Mouse (Mus musculus) liver, embryonic 15.5 days (tissue): ENCODE measurements at regions not wholly inside any gene's neighbourhood (a gene's known extent, or its start where the extent isn't known, plus 50 kb on each side); places are given as distances from the start of the nearest gene placed in this dataset.

Source experiments
- ATAC-seq: fragments of 200-750 bp; cut with Nextera tagmentation; 2 replicates; pipeline ENCODE4 v1.8.0; 2017; ENCODE audit warnings: moderate number of reproducible peaks, mild to moderate bottlenecking, moderate library complexity; ENCODE audit not compliant: insufficient read depth
- H3K27ac ChIP-seq: fragments of 300-500 bp; sonication (generic); replicated peaks from 2 replicates; pipeline ENCODE4 v1.5.1; 2015; ENCODE audit warnings: mild to moderate bottlenecking, inconsistent platforms
- H3K27me3 ChIP-seq: fragments of 300-500 bp; sonication (generic); 2 replicates; pipeline ENCODE4 v1.6.1; 2015; ENCODE audit warnings: mild to moderate bottlenecking, inconsistent platforms
- H3K36me3 ChIP-seq: fragments of 300-500 bp; sonication (generic); replicated peaks from 2 replicates; pipeline ENCODE4 v1.6.1; 2015; ENCODE audit warnings: moderate library complexity, mild to moderate bottlenecking, inconsistent platforms
- H3K4me1 ChIP-seq: fragments of 300-500 bp; sonication (generic); replicated peaks from 2 replicates; pipeline ENCODE4 v1.6.1; 2015; ENCODE audit warnings: inconsistent platforms
- H3K4me2 ChIP-seq: fragments of 300-500 bp; sonication (generic); 2 replicates; pipeline ENCODE4 v1.6.1; 2015; ENCODE audit warnings: moderate library complexity, mild to moderate bottlenecking, inconsistent platforms
- H3K4me3 ChIP-seq: fragments of 300-500 bp; sonication (generic); replicated peaks from 2 replicates; pipeline ENCODE4 v1.5.1; 2015; ENCODE audit warnings: mild to moderate bottlenecking, inconsistent platforms
- H3K9ac ChIP-seq: fragments of 300-500 bp; sonication (generic); 2 replicates; pipeline ENCODE4 v1.6.1; 2015; ENCODE audit warnings: moderate library complexity, mild to moderate bottlenecking, inconsistent platforms
- H3K9me3 ChIP-seq: fragments of 300-500 bp; sonication (generic); replicated peaks from 2 replicates; pipeline ENCODE4 v1.6.1; 2016; ENCODE audit warnings: inconsistent platforms
- WGBS: fragments of 180-500 bp; shearing (Covaris S2); methylation state at CpG from one replicate; pipeline ENCODE4 v1.1.7; 2015; ENCODE audit warnings: mixed read lengths; ENCODE audit not compliant: insufficient replicate concordance; 5-methylcytosine and 5-hydroxymethylcytosine counted together

DNA sequence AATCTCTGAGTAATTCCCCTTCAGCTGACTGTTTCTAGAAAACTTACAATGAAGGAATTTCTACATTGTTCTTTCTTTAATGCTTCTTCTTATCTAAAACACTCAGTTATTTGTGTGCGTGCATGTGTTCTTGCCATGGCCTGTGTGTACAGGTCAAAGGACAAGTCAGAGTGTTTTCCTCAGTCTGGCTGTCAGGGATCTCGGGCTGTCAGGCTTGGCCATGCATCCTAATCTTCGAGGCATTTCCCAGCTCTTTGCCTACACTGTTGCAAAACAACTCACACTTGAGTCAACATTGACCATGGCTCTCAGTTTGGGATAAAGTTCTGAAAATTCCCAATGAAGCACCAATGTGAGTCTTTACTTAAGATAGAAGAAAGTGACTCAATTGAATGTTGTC is 688.5 kb downstream of the Fat4 start:
- no peak overlapping the region for H3K9ac ChIP-seq
- no peaks in the 10 kb centered on the region for H3K9me3 ChIP-seq
- no peaks in the 10 kb centered on the region for H3K4me1 ChIP-seq
- no peaks in the 10 kb centered on the region for H3K27me3 ChIP-seq
- H3K4me2 ChIP-seq: no peak overlapping the region
- no peak overlapping the region for H3K4me3 ChIP-seq
- WGBS: 59% methylated on average over 3 of the region's 3 CpGs
- H3K27ac ChIP-seq: no peak overlapping the region
- ATAC-seq: no peak
- H3K36me3 ChIP-seq: no peaks in the 10 kb centered on the region

DNA sequence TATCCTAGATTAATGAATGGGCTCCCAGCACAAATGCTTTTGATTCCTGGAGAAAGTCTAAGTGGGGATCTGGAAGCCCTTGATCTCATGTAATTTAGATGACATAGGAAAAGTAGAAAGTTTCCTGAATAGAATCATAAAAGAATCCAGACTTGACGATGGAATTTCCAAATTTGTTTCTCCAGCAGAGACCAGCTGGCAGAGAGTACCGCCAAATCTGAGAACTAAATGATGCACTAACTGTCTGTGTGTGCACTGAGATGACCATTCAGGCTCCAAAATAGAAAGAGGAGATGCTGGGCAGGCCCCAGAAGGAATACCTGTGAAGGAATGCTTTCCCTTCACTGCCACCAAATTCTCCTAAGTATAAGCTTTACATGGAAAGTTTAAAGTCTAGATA is 704.6 kb downstream of the Fat4 start:
- no peak for ATAC-seq
- Histone ChIP-seq H3K36me3 (no peaks in the 10 kb centered on the region), H3K27ac (no peak overlapping the region), H3K27me3 (no peaks in the 10 kb centered on the region), H3K4me2 (no peak overlapping the region), H3K9ac (no peak overlapping the region), H3K9me3 (no peaks in the 10 kb centered on the region), H3K4me3 (no peak overlapping the region), H3K4me1 (no peaks in the 10 kb centered on the region)
- whole genome bisulfite sequencing: 61% methylated on average over 2 of the region's 2 CpGs

DNA sequence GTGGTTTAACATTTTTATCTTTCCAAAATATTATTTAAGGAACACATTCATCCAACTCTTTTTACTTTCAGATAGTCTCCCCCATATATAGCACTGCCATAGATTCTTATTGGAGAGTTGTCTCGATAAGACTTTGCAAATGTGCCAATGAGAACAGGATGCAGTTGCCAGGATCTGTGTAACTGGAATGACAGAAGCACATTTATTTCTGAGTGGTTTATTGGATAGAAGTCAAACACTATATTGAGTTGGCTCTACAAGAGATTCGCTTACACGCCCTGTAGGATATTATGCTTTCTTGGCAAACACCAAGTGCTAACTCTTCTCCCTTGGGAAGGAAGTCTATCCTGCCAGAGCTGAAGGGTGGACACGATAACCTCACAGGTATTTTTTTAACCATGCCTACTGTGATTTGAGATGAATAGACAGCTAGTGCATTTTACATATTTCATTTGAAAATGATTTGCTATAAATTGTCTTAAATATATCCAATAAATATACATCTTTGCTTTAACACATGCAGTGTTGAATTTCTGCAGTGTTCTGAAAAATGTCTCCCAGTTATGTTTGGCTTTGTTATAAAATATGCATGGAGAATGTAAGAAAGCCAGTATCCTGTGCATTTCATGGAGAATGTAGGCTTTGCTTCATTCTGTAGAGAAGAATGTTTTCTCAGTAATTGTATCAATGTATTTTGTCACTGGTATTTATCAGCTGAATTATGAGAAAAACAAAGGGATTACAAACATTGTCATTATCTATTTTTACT is 705.8 kb downstream of the Fat4 start:
- Histone ChIP-seq H3K27me3 (no peaks in the 10 kb centered on the region), H3K27ac (no peak overlapping the region), H3K9me3 (no peaks in the 10 kb centered on the region), H3K4me3 (no peak overlapping the region), H3K4me1 (no peaks in the 10 kb centered on the region), H3K9ac (no peak overlapping the region), H3K36me3 (no peaks in the 10 kb centered on the region), H3K4me2 (no peak overlapping the region)
- ATAC-seq: no peak
- 61% methylated on average over 4 of the region's 4 CpGs for WGBS

DNA sequence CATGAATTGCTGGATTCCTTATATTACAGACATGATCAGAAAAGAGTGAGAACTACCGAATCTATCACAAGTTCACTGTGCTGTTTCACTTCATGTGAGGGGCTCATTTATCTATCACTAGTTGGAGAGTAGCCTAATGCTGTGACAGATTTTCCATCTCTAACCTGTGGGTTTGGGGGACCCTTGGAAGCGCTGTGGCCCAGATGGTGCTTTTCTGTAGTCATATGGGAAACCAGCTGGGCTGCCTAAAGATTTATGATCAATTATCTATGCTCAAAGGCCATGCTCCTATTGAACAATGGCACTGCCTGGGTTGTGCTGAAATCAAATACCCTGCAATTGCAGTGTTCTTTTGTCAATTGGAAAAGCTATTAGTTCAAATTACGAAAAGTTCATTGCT is 723.2 kb downstream of the Fat4 start:
- Histone ChIP-seq H3K4me2 (no peak overlapping the region), H3K4me1 (no peaks in the 10 kb centered on the region), H3K36me3 (no peaks in the 10 kb centered on the region), H3K9ac (no peak overlapping the region), H3K4me3 (no peak overlapping the region), H3K27me3 (no peaks in the 10 kb centered on the region), H3K27ac (no peak overlapping the region), H3K9me3 (no peaks in the 10 kb centered on the region)
- ATAC-seq: no peak
- WGBS: 51% methylated on average over 3 of the region's 3 CpGs

DNA sequence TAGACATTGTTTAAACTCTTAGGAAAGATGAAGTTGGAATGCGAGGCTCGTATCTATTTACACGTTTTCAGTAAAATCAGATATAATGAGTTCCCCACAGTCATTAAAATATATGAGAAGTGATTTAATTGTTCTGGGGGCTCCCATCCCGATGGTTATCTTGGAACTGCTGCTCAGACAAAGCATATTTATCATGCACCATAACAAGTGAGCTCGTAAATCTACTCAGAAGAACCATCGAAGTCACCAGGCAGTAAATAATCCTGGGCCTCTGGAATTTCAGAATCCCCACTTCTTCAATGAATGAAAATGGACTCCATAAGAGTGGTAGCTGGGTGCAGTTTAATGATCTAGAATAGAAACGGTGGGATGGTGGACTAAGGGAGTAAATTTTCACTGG is 725.7 kb downstream of the Fat4 start:
- Histone ChIP-seq H3K9me3 (no peaks in the 10 kb centered on the region), H3K9ac (no peak overlapping the region), H3K27me3 (no peaks in the 10 kb centered on the region), H3K36me3 (no peaks in the 10 kb centered on the region), H3K4me3 (no peak overlapping the region), H3K27ac (no peak overlapping the region), H3K4me1 (no peaks in the 10 kb centered on the region), H3K4me2 (no peak overlapping the region)
- WGBS: 47% methylated on average over 7 of the region's 7 CpGs
- ATAC-seq: no peak

DNA sequence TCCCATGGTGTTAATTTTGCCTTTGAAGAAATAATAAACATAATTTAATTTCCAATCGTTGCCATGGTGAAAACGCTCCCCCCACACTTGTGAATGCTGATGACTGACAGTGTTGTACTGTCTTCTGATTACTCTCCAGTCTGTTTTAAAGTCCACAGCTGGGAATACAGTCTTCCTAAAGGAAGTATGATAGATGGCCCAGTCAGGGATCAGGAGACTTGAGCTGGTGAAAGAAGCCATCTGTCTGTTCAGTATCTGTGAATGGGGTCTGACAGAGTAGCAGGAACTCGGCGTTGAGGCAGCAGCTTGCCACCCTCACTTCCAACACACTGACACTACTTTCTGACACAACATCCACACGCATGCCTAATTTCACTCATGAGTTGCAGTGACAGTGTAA is 751.2 kb downstream of the Fat4 start:
- no peak overlapping the region for H3K27ac ChIP-seq
- H3K9me3 ChIP-seq: no peaks in the 10 kb centered on the region
- H3K4me2 ChIP-seq: no peak overlapping the region
- no peaks in the 10 kb centered on the region for H3K27me3 ChIP-seq
- H3K4me3 ChIP-seq: no peak overlapping the region
- no peak overlapping the region for H3K9ac ChIP-seq
- no peaks in the 10 kb centered on the region for H3K4me1 ChIP-seq
- H3K36me3 ChIP-seq: no peaks in the 10 kb centered on the region
- WGBS: 61% methylated on average over 5 of the region's 5 CpGs
- no peak for ATAC-seq

DNA sequence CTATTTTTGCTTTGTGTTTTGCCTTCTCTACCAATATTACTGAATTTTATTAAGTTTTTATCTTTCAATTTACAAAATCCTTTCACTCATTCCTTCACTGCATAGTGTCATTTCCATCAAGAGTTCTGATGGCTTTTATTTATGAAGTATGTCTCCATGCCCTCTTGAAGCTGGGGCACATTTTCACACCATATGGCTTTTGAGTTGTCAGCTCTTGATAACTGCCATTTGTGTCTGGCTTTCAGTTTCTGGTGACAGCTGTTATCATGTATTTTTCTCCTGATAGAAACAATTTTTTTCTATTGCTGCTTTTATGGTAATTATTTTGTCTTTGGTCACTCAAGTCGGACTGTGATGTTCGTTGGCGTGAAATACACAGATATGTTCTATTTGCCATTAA is 756.5 kb downstream of the Fat4 start:
- WGBS: 59% methylated on average over 3 of the region's 3 CpGs
- no peak for ATAC-seq

DNA sequence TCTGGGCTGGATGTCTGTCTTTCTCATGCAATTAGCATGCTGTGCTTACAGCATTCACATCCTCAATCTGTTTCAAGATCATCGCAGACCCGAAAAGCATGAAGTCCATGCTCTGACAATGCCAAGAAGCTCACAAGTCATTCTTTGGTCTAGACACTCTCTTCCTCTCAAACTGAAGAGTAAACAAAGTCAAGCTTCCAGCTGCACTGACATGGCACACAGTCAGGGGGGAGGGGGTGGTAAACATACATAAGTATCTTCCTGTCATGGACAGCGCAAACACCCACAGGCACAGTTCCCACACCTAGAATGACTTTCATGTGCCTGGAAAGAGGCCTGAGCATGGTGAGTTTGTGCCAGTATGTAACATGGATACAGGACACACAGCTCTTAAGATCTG is 780.1 kb downstream of the Fat4 start:
- H3K27me3 ChIP-seq: no peaks in the 10 kb centered on the region
- no peak overlapping the region for H3K9ac ChIP-seq
- no peak overlapping the region for H3K4me3 ChIP-seq
- no peaks in the 10 kb centered on the region for H3K4me1 ChIP-seq
- ATAC-seq: no peak
- no peak overlapping the region for H3K4me2 ChIP-seq
- 63% methylated on average over 3 of the region's 3 CpGs for WGBS
- H3K27ac ChIP-seq: no peak overlapping the region
- no peaks in the 10 kb centered on the region for H3K36me3 ChIP-seq
- H3K9me3 ChIP-seq: no peaks in the 10 kb centered on the region

More for the DNA sequence above, 756.5 kb downstream of the Fat4 start:
- H3K4me2 ChIP-seq: no peak overlapping the region
- H3K36me3 ChIP-seq: no peaks in the 10 kb centered on the region
- no peak overlapping the region for H3K27ac ChIP-seq
- no peaks in the 10 kb centered on the region for H3K4me1 ChIP-seq
- H3K27me3 ChIP-seq: no peaks in the 10 kb centered on the region
- no peaks in the 10 kb centered on the region for H3K9me3 ChIP-seq
- no peak overlapping the region for H3K9ac ChIP-seq
- H3K4me3 ChIP-seq: no peak overlapping the region

DNA sequence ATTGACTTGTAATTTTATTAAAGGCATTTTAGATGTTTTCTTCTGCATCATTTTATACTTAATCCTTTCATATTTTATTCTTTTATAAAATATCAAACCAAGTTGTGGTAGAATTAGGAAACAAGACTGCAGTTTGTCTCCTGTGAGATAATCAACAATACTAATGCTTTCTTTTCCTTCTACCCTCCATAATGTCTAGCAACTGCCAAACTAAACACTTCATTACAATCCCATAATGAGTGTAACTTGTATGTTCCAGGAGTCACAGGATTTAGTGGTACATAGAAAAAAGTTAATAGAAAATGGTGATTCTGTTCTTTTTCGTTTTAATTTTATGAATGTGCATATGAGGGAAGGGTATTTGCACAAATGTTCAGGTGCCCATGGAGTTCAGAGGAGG is 782.4 kb downstream of the Fat4 start:
- Histone ChIP-seq H3K9ac (no peak overlapping the region), H3K9me3 (no peaks in the 10 kb centered on the region), H3K4me1 (no peaks in the 10 kb centered on the region), H3K27ac (no peak overlapping the region), H3K4me3 (no peak overlapping the region), H3K4me2 (no peak overlapping the region), H3K27me3 (no peaks in the 10 kb centered on the region), H3K36me3 (no peaks in the 10 kb centered on the region)
- WGBS: 34% methylated on average over 1 of the region's 1 CpGs
- ATAC-seq: no peak

DNA sequence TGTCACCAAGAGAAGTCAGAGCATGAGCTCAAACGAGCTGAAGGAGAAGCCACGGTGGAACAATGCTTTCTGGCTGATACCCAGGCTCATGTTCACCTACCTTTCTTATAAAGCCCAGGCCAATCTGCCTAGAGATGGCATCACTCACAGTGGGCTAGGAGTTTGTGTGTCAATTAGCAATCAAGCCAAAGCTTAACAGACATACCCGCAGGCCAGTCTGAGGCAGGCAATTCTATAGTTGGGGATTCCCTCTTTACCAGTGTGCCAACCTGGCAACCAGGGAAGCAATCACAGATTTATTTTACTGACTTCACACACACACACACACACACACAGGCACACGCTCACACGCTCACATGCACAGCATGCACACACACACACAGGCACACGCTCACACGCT is 787.3 kb downstream of the Fat4 start:
- Histone ChIP-seq H3K27ac (no peak overlapping the region), H3K9me3 (no peaks in the 10 kb centered on the region), H3K36me3 (no peaks in the 10 kb centered on the region), H3K4me3 (no peak overlapping the region), H3K27me3 (no peaks in the 10 kb centered on the region), H3K4me1 (no peaks in the 10 kb centered on the region), H3K9ac (no peak overlapping the region), H3K4me2 (no peak overlapping the region)
- ATAC-seq: no peak
- 70% methylated on average over 7 of the region's 7 CpGs for WGBS

DNA sequence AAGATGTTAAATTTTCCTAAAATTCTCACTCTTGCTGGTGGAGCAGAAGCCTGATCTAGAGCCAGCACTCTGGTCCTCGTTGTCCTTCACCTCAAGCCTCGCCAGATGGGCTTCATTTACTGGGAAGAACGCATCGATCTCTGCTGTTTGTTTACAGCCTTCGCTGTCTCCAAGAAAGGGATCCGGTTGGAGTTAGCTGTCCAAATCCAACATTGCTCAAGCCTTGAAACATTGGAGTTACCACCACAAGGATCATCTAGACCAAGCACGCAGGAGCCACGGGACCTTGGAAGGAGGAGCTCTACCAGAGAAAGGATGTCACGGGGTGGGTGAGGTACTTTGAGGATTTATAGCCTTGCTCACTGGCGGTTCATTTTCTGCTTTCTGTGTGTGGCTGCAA is 788.2 kb downstream of the Fat4 start:
- Histone ChIP-seq H3K9me3 (no peaks in the 10 kb centered on the region), H3K27me3 (no peaks in the 10 kb centered on the region), H3K27ac (no peak overlapping the region), H3K4me2 (no peak overlapping the region), H3K36me3 (no peaks in the 10 kb centered on the region), H3K4me1 (no peaks in the 10 kb centered on the region), H3K9ac (no peak overlapping the region), H3K4me3 (no peak overlapping the region)
- ATAC-seq: no peak
- 68% methylated on average over 10 of the region's 10 CpGs for WGBS

DNA sequence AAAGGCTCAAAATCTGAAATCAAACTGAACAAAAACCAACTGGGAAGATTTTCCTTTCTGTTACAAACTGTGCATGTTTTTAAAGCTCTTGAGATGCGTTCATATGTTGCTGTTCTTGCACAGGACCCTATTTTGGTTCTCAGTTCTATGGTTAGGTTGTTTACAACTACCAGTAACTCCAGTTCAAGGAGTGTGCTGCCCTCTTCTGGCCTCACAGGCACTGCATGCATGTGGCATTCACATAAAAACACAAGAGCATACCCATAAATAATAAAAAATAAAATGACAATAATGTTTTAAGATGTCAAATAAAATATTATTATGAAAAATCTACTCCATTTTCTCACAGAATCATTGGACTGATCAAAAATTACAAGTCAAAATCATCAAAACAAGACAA is 818.9 kb downstream of the Fat4 start:
- no peak for ATAC-seq
- Histone ChIP-seq H3K9ac (no peak overlapping the region), H3K4me1 (no peaks in the 10 kb centered on the region), H3K4me2 (no peak overlapping the region), H3K4me3 (no peak overlapping the region), H3K9me3 (no peaks in the 10 kb centered on the region), H3K27me3 (no peaks in the 10 kb centered on the region), H3K27ac (no peak overlapping the region), H3K36me3 (no peaks in the 10 kb centered on the region)
- WGBS: 58% methylated on average over 1 of the region's 1 CpGs
